Mouse (Mus musculus): Measurements from ENCODE around the gene Cdc14a. TPM values are rescaled to one million over a fixed set of nuclear protein-coding genes. Genes with fewer than 3 reads are reported as not detected.

Cdc14a gene
- polyA plus RNA-seq, 1 experiment from 2014 or later: 12.1 TPM

DNA sequence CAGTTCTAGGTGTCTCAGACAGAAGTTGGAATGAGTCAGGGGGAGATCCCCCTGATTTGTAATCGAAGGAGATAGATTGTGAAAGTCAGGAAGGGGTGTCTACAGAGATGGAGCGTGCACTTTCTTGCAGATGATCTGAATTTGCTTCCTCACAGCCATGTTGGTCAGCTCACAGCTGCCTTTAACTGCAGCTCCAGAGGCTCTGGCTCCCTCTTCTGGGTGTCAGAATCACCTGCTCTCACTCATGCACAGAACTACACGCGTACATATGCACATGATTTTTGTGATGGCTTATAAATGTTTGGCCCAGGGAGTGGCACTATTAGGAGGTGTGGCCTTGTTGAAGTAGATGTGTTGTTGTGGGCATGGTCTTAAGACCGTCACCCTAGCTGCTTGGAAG lies 186.3 kb downstream of the Cdc14a start:
- Histone ChIP-seq H3K36me3 (ENCODE audit: insufficient read depth) (no peaks in the 10 kb centered on the region), H3K9me3 (ENCODE audit: low read depth, low read length) (no peaks in the 10 kb centered on the region), H3K4me3 (ENCODE audit: low read depth, low read length) (no peak overlapping the region), H3K27me3 (ENCODE audit: insufficient read depth, low read length) (no peaks in the 10 kb centered on the region), H3K4me1 (ENCODE audit: insufficient read depth) (no peaks in the 10 kb centered on the region), H3K4me2 (no peak overlapping the region), H3K27ac (ENCODE audit: low read depth) (no peak overlapping the region), H3K9ac (no peak overlapping the region)
- no peak for DNase-seq
- 85% methylated on average over 5 of the region's 5 CpGs for WGBS
- peak; percentile 24; the same call in 1 of the 2 replicates for TF ChIP-seq CTCF (IDR thresholded peaks at IDR 0.05; ENCODE audit: low read depth)
- no peak for ATAC-seq (ENCODE audit: insufficient read depth)

DNA sequence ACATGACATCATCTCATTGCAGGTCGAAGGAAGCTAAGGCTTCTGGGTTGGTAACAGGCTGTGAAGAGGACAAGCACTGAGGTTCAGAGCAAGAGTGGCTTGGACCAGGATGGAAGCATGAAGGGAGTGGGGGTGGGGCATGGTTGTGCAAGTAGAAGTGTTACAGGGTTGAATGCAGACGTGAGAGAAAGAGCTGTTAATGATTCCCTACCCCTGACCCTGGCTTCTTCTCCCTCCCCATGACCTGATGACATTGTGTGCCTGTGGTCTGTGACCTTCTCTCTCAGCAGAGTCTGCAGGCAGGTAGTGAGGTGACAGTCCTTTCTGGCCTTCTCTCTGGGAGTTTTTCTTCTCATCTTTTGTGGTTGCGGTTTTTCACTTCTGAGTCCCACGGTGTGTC lies 187.0 kb downstream of the Cdc14a start:
- no peak for ATAC-seq (ENCODE audit: insufficient read depth)
- 68% methylated on average over 4 of the region's 4 CpGs for WGBS
- DNase-seq: no peak
- Histone ChIP-seq H3K9ac (no peak overlapping the region), H3K4me3 (ENCODE audit: low read depth, low read length) (no peak overlapping the region), H3K4me2 (no peak overlapping the region), H3K36me3 (ENCODE audit: insufficient read depth) (no peaks in the 10 kb centered on the region), H3K9me3 (ENCODE audit: low read depth, low read length) (no peaks in the 10 kb centered on the region), H3K4me1 (ENCODE audit: insufficient read depth) (no peaks in the 10 kb centered on the region), H3K27me3 (ENCODE audit: insufficient read depth, low read length) (no peaks in the 10 kb centered on the region), H3K27ac (ENCODE audit: low read depth) (no peak overlapping the region)
- TF ChIP-seq CTCF (IDR thresholded peaks at IDR 0.05; ENCODE audit: low read depth): no peak

- WGBS: 82% methylated on average over 3 of the region's 3 CpGs
Measured at GRCm38 (mm10) chr3:116233515-116233914, 190.3 kb downstream of the Cdc14a start.

DNA sequence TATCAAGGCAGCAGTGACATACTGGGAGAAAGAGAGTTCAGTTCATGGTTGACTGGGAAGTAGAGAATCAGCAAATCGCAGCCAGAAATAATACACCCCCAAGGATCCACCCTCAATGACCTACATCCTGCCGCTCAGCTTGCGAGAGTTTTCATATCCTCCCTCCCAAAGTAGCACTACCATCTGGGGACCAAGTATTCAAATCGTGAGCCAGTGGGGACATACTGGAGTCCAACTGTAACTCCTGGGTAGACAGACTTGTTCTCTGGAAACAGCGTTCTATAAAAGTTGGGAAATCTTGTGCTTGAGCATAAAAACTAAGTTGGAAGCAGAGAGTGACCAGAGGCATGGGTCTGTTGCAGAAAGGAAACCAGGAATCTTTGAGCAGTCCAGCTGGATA lies 191.1 kb downstream of the Cdc14a start:
- Histone ChIP-seq H3K4me1 (ENCODE audit: insufficient read depth) (no peaks in the 10 kb centered on the region), H3K9me3 (ENCODE audit: low read depth, low read length) (no peaks in the 10 kb centered on the region), H3K4me2 (no peak overlapping the region), H3K4me3 (ENCODE audit: low read depth, low read length) (no peak overlapping the region), H3K27me3 (ENCODE audit: insufficient read depth, low read length) (no peaks in the 10 kb centered on the region), H3K9ac (no peak overlapping the region), H3K36me3 (ENCODE audit: insufficient read depth) (no peaks in the 10 kb centered on the region), H3K27ac (ENCODE audit: low read depth) (no peak overlapping the region)
- no peak for DNase-seq
- WGBS: 80% methylated on average over 5 of the region's 5 CpGs
- no peak for TF ChIP-seq CTCF (IDR thresholded peaks at IDR 0.05; ENCODE audit: low read depth)
- ATAC-seq (ENCODE audit: insufficient read depth): no peak

More at GRCm38 (mm10) chr3:116233515-116233914, 190.3 kb downstream of the Cdc14a start:
- TF ChIP-seq CTCF (IDR thresholded peaks at IDR 0.05; ENCODE audit: low read depth): no peak
- ATAC-seq (ENCODE audit: insufficient read depth) (no peak), DNase-seq (no peak)
- no peak overlapping the region for H3K4me3 ChIP-seq (ENCODE audit: low read depth, low read length)
- no peaks in the 10 kb centered on the region for H3K36me3 ChIP-seq (ENCODE audit: insufficient read depth)
- H3K27ac ChIP-seq (ENCODE audit: low read depth): no peak overlapping the region
- H3K4me1 ChIP-seq (ENCODE audit: insufficient read depth): no peaks in the 10 kb centered on the region
- H3K27me3 ChIP-seq (ENCODE audit: insufficient read depth, low read length): no peaks in the 10 kb centered on the region
- no peak overlapping the region for H3K9ac ChIP-seq
- H3K9me3 ChIP-seq (ENCODE audit: low read depth, low read length): no peaks in the 10 kb centered on the region
- H3K4me2 ChIP-seq: no peak overlapping the region

DNA sequence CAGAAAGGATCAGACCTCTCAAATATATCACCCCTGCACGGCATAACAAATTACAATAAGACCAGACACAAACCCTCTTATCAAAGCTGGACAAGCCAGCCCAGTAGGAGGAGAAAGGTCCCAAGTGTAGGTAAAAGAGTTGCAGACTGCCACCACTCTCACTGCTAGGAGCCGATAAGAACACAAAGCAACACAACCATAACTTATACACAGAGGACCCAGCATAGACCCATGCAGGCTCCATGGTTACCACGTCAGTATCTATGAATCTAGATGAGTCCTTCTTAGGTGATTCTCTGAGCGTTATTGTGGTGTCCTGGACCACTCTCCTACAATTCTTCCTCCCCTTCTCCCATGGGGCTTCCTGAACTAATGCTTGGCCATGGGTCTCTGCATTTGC lies 194.5 kb downstream of the Cdc14a start:
- no peak for ATAC-seq (ENCODE audit: insufficient read depth)
- TF ChIP-seq CTCF (IDR thresholded peaks at IDR 0.05; ENCODE audit: low read depth): no peak
- no peaks in the 10 kb centered on the region for H3K9me3 ChIP-seq (ENCODE audit: low read depth, low read length)
- H3K4me2 ChIP-seq: no peak overlapping the region
- H3K36me3 ChIP-seq (ENCODE audit: insufficient read depth): no peaks in the 10 kb centered on the region
- DNase-seq: no peak
- H3K27me3 ChIP-seq (ENCODE audit: insufficient read depth, low read length): no peaks in the 10 kb centered on the region
- H3K27ac ChIP-seq (ENCODE audit: low read depth): no peak overlapping the region
- WGBS: 75% methylated on average over 4 of the region's 4 CpGs
- no peak overlapping the region for H3K9ac ChIP-seq
- H3K4me1 ChIP-seq (ENCODE audit: insufficient read depth): no peaks in the 10 kb centered on the region
- H3K4me3 ChIP-seq (ENCODE audit: low read depth, low read length): no peak overlapping the region

DNA sequence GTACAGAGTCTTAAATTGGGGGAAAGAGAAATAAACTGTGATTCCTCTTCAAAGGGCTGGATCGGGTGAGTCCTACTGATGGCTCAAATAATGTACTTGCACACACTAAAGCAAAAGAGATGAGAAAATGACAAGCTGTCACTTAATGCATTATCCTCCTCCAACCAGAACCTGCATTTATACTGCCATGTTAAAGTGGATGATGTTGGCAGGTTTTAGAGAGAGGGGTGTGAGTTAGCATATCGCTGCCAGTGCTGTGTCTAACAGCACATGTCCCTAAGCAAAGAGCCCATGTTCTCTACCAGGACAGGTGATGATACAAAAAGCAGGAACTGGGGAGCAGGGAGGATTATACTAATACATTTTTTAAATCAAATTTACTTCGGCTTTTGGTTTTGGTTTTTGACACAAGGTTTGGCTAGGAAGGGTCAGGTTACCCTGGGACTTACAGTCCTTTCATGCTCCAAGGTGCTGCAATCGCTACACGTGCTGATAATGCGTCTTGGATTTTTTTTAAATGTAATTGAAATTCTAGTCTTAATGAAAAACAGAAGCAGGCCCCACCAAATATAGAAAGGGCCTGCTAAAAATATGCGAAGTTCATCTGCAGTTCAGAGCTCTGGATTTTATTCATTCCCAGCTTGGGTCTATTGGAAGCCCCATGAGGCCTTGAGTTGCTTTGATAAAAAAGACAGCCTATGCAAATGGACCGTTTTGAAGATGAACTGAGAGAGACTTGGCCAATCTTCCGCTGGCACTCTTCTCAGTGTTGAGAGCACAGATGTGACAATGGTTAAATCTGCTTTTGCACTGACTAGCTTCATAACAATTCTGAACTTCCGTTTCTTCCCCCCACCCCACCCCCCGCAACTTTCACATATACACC lies 195.2 kb downstream of the Cdc14a start:
- Histone ChIP-seq H3K36me3 (ENCODE audit: insufficient read depth) (no peaks in the 10 kb centered on the region), H3K27ac (ENCODE audit: low read depth) (no peak overlapping the region), H3K9me3 (ENCODE audit: low read depth, low read length) (no peaks in the 10 kb centered on the region), H3K4me3 (ENCODE audit: low read depth, low read length) (no peak overlapping the region), H3K4me2 (no peak overlapping the region), H3K4me1 (ENCODE audit: insufficient read depth) (no peaks in the 10 kb centered on the region), H3K9ac (no peak overlapping the region), H3K27me3 (ENCODE audit: insufficient read depth, low read length) (no peaks in the 10 kb centered on the region)
- no peak for ATAC-seq (ENCODE audit: insufficient read depth)
- peak; percentile 36 for DNase-seq
- WGBS: 51% methylated on average over 11 of the region's 11 CpGs
- TF ChIP-seq CTCF (IDR thresholded peaks at IDR 0.05; ENCODE audit: low read depth): no peak

DNA sequence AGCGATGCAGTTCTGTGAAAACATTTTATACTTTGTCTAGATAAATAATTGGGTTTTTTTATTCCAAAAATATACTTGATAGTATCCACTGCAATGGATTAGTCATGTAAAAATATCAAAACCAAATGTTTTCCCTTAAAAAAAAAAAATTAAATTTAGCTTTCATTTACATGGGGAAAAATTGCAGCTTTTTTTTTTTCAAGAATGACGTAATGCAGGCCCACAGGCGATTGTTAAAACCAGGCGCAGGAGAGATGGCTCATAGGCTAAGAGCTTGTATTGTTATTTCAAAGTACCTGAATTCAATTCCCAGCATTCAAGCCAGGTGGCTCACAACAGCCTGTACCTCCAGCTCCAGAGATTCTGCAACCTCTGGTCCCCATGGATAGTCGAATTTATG lies 196.4 kb downstream of the Cdc14a start:
- Histone ChIP-seq H3K27me3 (ENCODE audit: insufficient read depth, low read length) (no peaks in the 10 kb centered on the region), H3K9me3 (ENCODE audit: low read depth, low read length) (no peaks in the 10 kb centered on the region), H3K9ac (no peak overlapping the region), H3K36me3 (ENCODE audit: insufficient read depth) (no peaks in the 10 kb centered on the region), H3K4me1 (ENCODE audit: insufficient read depth) (no peaks in the 10 kb centered on the region), H3K27ac (ENCODE audit: low read depth) (no peak overlapping the region), H3K4me3 (ENCODE audit: low read depth, low read length) (no peak overlapping the region), H3K4me2 (no peak overlapping the region)
- DNase-seq (no peak), ATAC-seq (ENCODE audit: insufficient read depth) (no peak)
- TF ChIP-seq CTCF (IDR thresholded peaks at IDR 0.05; ENCODE audit: low read depth): no peak
- 77% methylated on average over 5 of the region's 5 CpGs for WGBS
